Mouse (Mus musculus): ENCODE results near the gene Fam228b.
"Not testable (repeated sequence)": the region's sequence is repeated elsewhere in the genome, so short reads cannot be mapped to it uniquely, and the experiment has no call there.

Fam228b gene

GRCm38 (mm10) chr12:4768492-4769332, at the start of gene Fam228b, which contains the start of gene Pfn4:
Gene Fam228b, minus strand, starts transcription at chr12:4769267.
Gene Pfn4, plus strand, starts transcription at chr12:4769022.
- DNase-seq = peak; percentile 99

GRCm38 (mm10) chr12:4817361-4818101, 48.5 kb upstream of the Fam228b start, which contains the start of gene Sf3b6:
Gene Sf3b6, plus strand, starts transcription at chr12:4817544.
- peak; percentile 99 for DNase-seq

- no peak for DNase-seq
Measured at GRCm38 (mm10) chr12:4816680-4817360, 47.8 kb upstream of the Fam228b start.

GRCm38 (mm10) chr12:4813636-4814035, 44.6 kb upstream of the Fam228b start:
- DNase-seq = no peak

- DNase-seq = no peak
Measured at GRCm38 (mm10) chr12:4811705-4812104, 42.6 kb upstream of the Fam228b start.

GRCm38 (mm10) chr12:4811036-4811435, 42.0 kb upstream of the Fam228b start:
- DNase-seq = no peak

GRCm38 (mm10) chr12:4797471-4797870, 28.4 kb upstream of the Fam228b start:
- not testable (repeated sequence) for DNase-seq

- no peak for DNase-seq
Measured at GRCm38 (mm10) chr12:4793718-4794117, 24.7 kb upstream of the Fam228b start.

GRCm38 (mm10) chr12:4788128-4788527, 19.1 kb upstream of the Fam228b start:
- DNase-seq = not testable (repeated sequence)

GRCm38 (mm10) chr12:4784466-4784865, 15.4 kb upstream of the Fam228b start:
- no peak for DNase-seq

GRCm38 (mm10) chr12:4783598-4783997, 14.5 kb upstream of the Fam228b start:
- peak; percentile 22 for DNase-seq

- peak; percentile 7 for DNase-seq
Measured at GRCm38 (mm10) chr12:4781725-4782404, 12.8 kb upstream of the Fam228b start.

- DNase-seq = no peak
Measured at GRCm38 (mm10) chr12:4781270-4781669, 12.2 kb upstream of the Fam228b start.

GRCm38 (mm10) chr12:4780245-4780644, 11.2 kb upstream of the Fam228b start:
- DNase-seq = no peak

GRCm38 (mm10) chr12:4777734-4778133, 8.7 kb upstream of the Fam228b start:
- no peak for DNase-seq

GRCm38 (mm10) chr12:4775588-4775949, 6.5 kb upstream of the Fam228b start:
- no peak for DNase-seq

- no peak for DNase-seq
Measured at GRCm38 (mm10) chr12:4774895-4775587, 6.0 kb upstream of the Fam228b start.

- DNase-seq = no peak
Measured at GRCm38 (mm10) chr12:4769333-4769723, 261 bp upstream of the Fam228b start.

GRCm38 (mm10) chr12:4757060-4757459, 12.0 kb downstream of the Fam228b start:
- DNase-seq = no peak

- DNase-seq = not testable (repeated sequence)
Measured at GRCm38 (mm10) chr12:4754451-4754850, 14.6 kb downstream of the Fam228b start.

GRCm38 (mm10) chr12:4744486-4744885, 24.6 kb downstream of the Fam228b start:
- DNase-seq = no peak

GRCm38 (mm10) chr12:4742183-4742582, 26.9 kb downstream of the Fam228b start:
- DNase-seq = no peak

Measured in kidney, adult 18-20 months (tissue).